Mouse (Mus musculus) neutrophil, adult 5-6 weeks (primary cell): ENCODE data around the gene Eci1. TPM values are rescaled to one million over a fixed set of nuclear protein-coding genes. Genes with fewer than 3 reads are reported as not detected.

Experiments used
- ATAC-seq: fragments of 151-379, 151-347 bp; 2 replicates; pipeline ENCODE4 v1.8.0; 2017; ENCODE audit warnings: mild to moderate bottlenecking, moderate TSS enrichment; ENCODE audit not compliant: insufficient number of reproducible peaks, poor library complexity, low FRiP score, severe bottlenecking; ENCODE audit errors: extremely low read depth
- total RNA-seq: library from RNA; stranded (forward); fragments of 200-1000 nt; gene quantifications from 2 replicates; pipeline ENCODE4 v1.2.3, GENCODE M21; 2017

Eci1 gene
- total RNA-seq, 1 experiment from 2014 or later = 17.2 TPM

GRCm38 (mm10) chr17:24485090-24485860, 58.8 kb downstream of the Eci1 start:
- ATAC-seq = no peak

- no peak for ATAC-seq
Measured at GRCm38 (mm10) chr17:24488186-24488661, 61.8 kb downstream of the Eci1 start, which contains the start of gene Caskin1. Gene Caskin1, plus strand, starts transcription at chr17:24488601.

GRCm38 (mm10) chr17:24488662-24489264, 62.3 kb downstream of the Eci1 start:
- ATAC-seq = no peak

Other genes starting within 250 kb of the Eci1 start
- 0.35 and 0.37 TPM in 2 replicates for gene Tbc1d24, start 221.1 kb upstream of the Eci1 start, total RNA-seq
- gene Ntn3, start 217.1 kb upstream of the Eci1 start, total RNA-seq = not detected in 2 replicates
- gene Tedc2, start 205.8 kb upstream of the Eci1 start, total RNA-seq = 5.6 and 8.8 TPM in 2 replicates
- 2.5 and 3.0 TPM in 2 replicates for gene Ccnf, start 175.2 kb upstream of the Eci1 start, total RNA-seq
- 0.23 TPM in 1 of 2 replicates, not detected in the other for gene Abca17, start 75.6 kb upstream of the Eci1 start, total RNA-seq
- 29.5 and 31.3 TPM in 2 replicates for gene Abca3, start 74.7 kb upstream of the Eci1 start, total RNA-seq
- 98.5 and 117 TPM in 2 replicates for gene Rnps1, start 12.1 kb upstream of the Eci1 start, total RNA-seq
- gene Dnase1l2, start 16.5 kb downstream of the Eci1 start, total RNA-seq = 5.6 and 9.1 TPM in 2 replicates
- gene E4f1, start 43.7 kb downstream of the Eci1 start, total RNA-seq = 61.6 and 65.3 TPM in 2 replicates
- gene Pgp, start 43.8 kb downstream of the Eci1 start, total RNA-seq = 8.7 and 8.8 TPM in 2 replicates
- not detected in 2 replicates for gene Bricd5, start 47.2 kb downstream of the Eci1 start, total RNA-seq
- gene Mlst8, start 52.4 kb downstream of the Eci1 start, total RNA-seq = 12.2 and 17.8 TPM in 2 replicates
- not detected in 2 replicates for gene Caskin1, start 62.0 kb downstream of the Eci1 start, total RNA-seq
- gene Traf7, start 101.3 kb downstream of the Eci1 start, total RNA-seq = 107 and 118 TPM in 2 replicates
- 2.0 TPM in 1 of 2 replicates, not detected in the other for gene Rab26, start 107.6 kb downstream of the Eci1 start, total RNA-seq
- gene Pkd1, start 123.2 kb downstream of the Eci1 start, total RNA-seq = 23.3 and 27.6 TPM in 2 replicates
- gene Tsc2, start 206.0 kb downstream of the Eci1 start, total RNA-seq = 48.2 and 53.8 TPM in 2 replicates
- 2.4 and 4.5 TPM in 2 replicates for gene Nthl1, start 206.0 kb downstream of the Eci1 start, total RNA-seq
- gene Slc9a3r2, start 223.7 kb downstream of the Eci1 start, total RNA-seq = 0.37 and 0.58 TPM in 2 replicates
- not detected in 2 replicates for gene Npw, start 231.8 kb downstream of the Eci1 start, total RNA-seq
- 17.6 and 21.4 TPM in 2 replicates for gene Zfp598, start 243.0 kb downstream of the Eci1 start, total RNA-seq